Mouse (Mus musculus) forebrain, embryonic 16.5 days (tissue): ENCODE results near the gene Gpr119. TPM values are rescaled to one million over a fixed set of nuclear protein-coding genes. Genes with fewer than 3 reads are reported as not detected.

Experiments used
- ATAC-seq: fragments of 200-750 bp; cut with Nextera tagmentation; 2 replicates; pipeline ENCODE4 v1.8.0; 2017; ENCODE audit warnings: mild to moderate bottlenecking, moderate library complexity
- H3K27ac ChIP-seq: fragments of 300-500 bp; sonication (generic); 2 replicates; pipeline ENCODE4 v1.5.1; 2014; ENCODE audit warnings: low read length, control low read depth
- H3K27me3 ChIP-seq: fragments of 300-500 bp; sonication (generic); replicated peaks from 2 replicates; pipeline ENCODE4 v1.6.1; 2014; ENCODE audit warnings: low read length; ENCODE audit not compliant: control insufficient read depth, insufficient read depth
- H3K36me3 ChIP-seq: fragments of 300-500 bp; sonication (generic); 2 replicates; pipeline ENCODE4 v1.6.1; 2014; ENCODE audit not compliant: control insufficient read depth, insufficient read depth
- H3K4me1 ChIP-seq: fragments of 300-500 bp; sonication (generic); replicated peaks from 2 replicates; pipeline ENCODE4 v1.6.1; 2014; ENCODE audit warnings: low read length; ENCODE audit not compliant: control insufficient read depth, insufficient read depth
- H3K4me2 ChIP-seq: fragments of 300-500 bp; sonication (generic); 2 replicates; pipeline ENCODE4 v1.6.1; 2014; ENCODE audit warnings: mild to moderate bottlenecking, low read length, control low read depth
- H3K4me3 ChIP-seq: fragments of 300-500 bp; sonication (generic); replicated peaks from 2 replicates; pipeline ENCODE4 v1.5.1; 2014; ENCODE audit warnings: mild to moderate bottlenecking, low read length, control low read depth
- H3K9ac ChIP-seq: fragments of 300-500 bp; sonication (generic); replicated peaks from 2 replicates; pipeline ENCODE4 v1.6.1; 2014; ENCODE audit warnings: low read depth, low read length, control low read depth
- H3K9me3 ChIP-seq: fragments of 300-500 bp; sonication (generic); 2 replicates; pipeline ENCODE4 v1.6.1; 2016; ENCODE audit warnings: low read length; ENCODE audit not compliant: control insufficient read depth
- WGBS: fragments of 180-500 bp; shearing (Covaris S2); extraction: QIAGEN DNeasy Blood & Tissue Kit; methylation state at CpG from one replicate; pipeline ENCODE4 v1.1.7; 2014; 5-methylcytosine and 5-hydroxymethylcytosine counted together
- microRNA-seq: library from miRNA; unstranded; fragments of <30 nt; microRNA quantifications from one replicate; pipeline ENCODE4, GENCODE M21; 2017
- polyA plus RNA-seq: library from polyadenylated mRNA; unstranded; fragments of >200 nt; fragmentation: Nextera tagmentation; extraction: Ambion mirVana; gene quantifications from 2 replicates; pipeline ENCODE4 v1.2.1, GENCODE M21; 2015

Gpr119 gene
- polyA plus RNA-seq, 1 experiment from 2014 or later, result not detected

GRCm38 (mm10) chrX:48644122-48644521 lies 30.2 kb downstream of the Gpr119 start:
- no peak overlapping the region for H3K4me2 ChIP-seq
- H3K9me3 ChIP-seq, result no peaks in the 10 kb centered on the region
- no peaks in the 10 kb centered on the region for H3K4me1 ChIP-seq
- no peak overlapping the region for H3K4me3 ChIP-seq
- H3K9ac ChIP-seq, result no peak overlapping the region
- WGBS, result 95% methylated on average over 2 of the region's 2 CpGs
- H3K27ac ChIP-seq, result no peak overlapping the region
- no peaks in the 10 kb centered on the region for H3K27me3 ChIP-seq
- ATAC-seq, result no peak
- 0 out of 2 replicates have a peak, but pooled peaks cover 5% of the 10 kb centered on the region for H3K36me3 ChIP-seq

GRCm38 (mm10) chrX:48637032-48637431 lies 37.2 kb downstream of the Gpr119 start:
- Histone ChIP-seq H3K27me3 (no peaks in the 10 kb centered on the region), H3K9ac (no peak overlapping the region), H3K9me3 (no peaks in the 10 kb centered on the region), H3K36me3 (no peaks in the 10 kb centered on the region), H3K27ac (no peak overlapping the region), H3K4me2 (no peak overlapping the region), H3K4me1 (no peaks in the 10 kb centered on the region), H3K4me3 (no peak overlapping the region)
- 70% methylated on average over 2 of the region's 2 CpGs for WGBS
- ATAC-seq, result no peak

GRCm38 (mm10) chrX:48624054-48624420 lies 50.2 kb downstream of the Gpr119 start:
- Histone ChIP-seq H3K27ac (peak overlapping the region; percentile 90), H3K36me3 (no peaks in the 10 kb centered on the region), H3K27me3 (no peaks in the 10 kb centered on the region), H3K4me1 (peaks cover 3% of the 10 kb centered on the region; the same call in 1 of the 2 replicates), H3K4me2 (peak overlapping the region; percentile 47), H3K9me3 (no peaks in the 10 kb centered on the region), H3K9ac (peak overlapping the region; percentile 57), H3K4me3 (peak overlapping the region; percentile 57)
- 18% methylated on average over 9 of the region's 9 CpGs for WGBS
- no peak for ATAC-seq

- ATAC-seq, result peak; percentile 99
- WGBS, result 15% methylated on average over 38 of the region's 38 CpGs
- Histone ChIP-seq H3K4me2 (peak within 1 kb of the TSS; percentile 51), H3K4me3 (peak within 1 kb of the TSS; percentile 57), H3K9ac (peak within 1 kb of the TSS; percentile 57), H3K9me3 (no peaks in the 10 kb centered on the region), H3K36me3 (no peaks in the 10 kb centered on the region), H3K27ac (peak within 1 kb of the TSS; percentile 90), H3K4me1 (peaks cover 3% of the 10 kb centered on the region; the same call in 1 of the 2 replicates), H3K27me3 (no peaks in the 10 kb centered on the region)
Observed at GRCm38 (mm10) chrX:48623379-48624053, 50.8 kb downstream of the Gpr119 start, which contains the start of gene Slc25a14. Gene Slc25a14 (plus strand): TSS chrX:48623413.

- no peaks in the 10 kb centered on the region for H3K9me3 ChIP-seq
- no peak; the same call in 1 of the 2 replicates for ATAC-seq
Observed at GRCm38 (mm10) chrX:48623049-48623378, 51.3 kb downstream of the Gpr119 start.

More at GRCm38 (mm10) chrX:48623049-48623378, 51.3 kb downstream of the Gpr119 start:
- H3K4me2 ChIP-seq, result peak overlapping the region; percentile 51
- WGBS, result 37% methylated on average over 4 of the region's 4 CpGs
- no peaks in the 10 kb centered on the region for H3K36me3 ChIP-seq
- peaks cover 3% of the 10 kb centered on the region; the same call in 1 of the 2 replicates for H3K4me1 ChIP-seq
- no peaks in the 10 kb centered on the region for H3K27me3 ChIP-seq
- peak overlapping the region; percentile 56 for H3K9ac ChIP-seq
- H3K4me3 ChIP-seq, result peak overlapping the region; percentile 57
- H3K27ac ChIP-seq, result peak overlapping the region; percentile 90

Small RNA genes within 50 kb of the gene (microRNA-seq; reads per million reads assigned to microRNA genes)
- gene Gm27828, result not detected

Other genes with a start within 250 kb of the Gpr119 start
- gene Elf4, start 211.3 kb downstream of the Gpr119 start, polyA plus RNA-seq, result 0.32 and 0.57 TPM in 2 replicates
- 47.7 and 52.7 TPM in 2 replicates for gene Aifm1, start 160.9 kb downstream of the Gpr119 start, polyA plus RNA-seq
- 89.3 and 101 TPM in 2 replicates for gene Rab33a, start 155.2 kb downstream of the Gpr119 start, polyA plus RNA-seq
- gene Zfp280c, start 80.0 kb downstream of the Gpr119 start, polyA plus RNA-seq, result 12.7 and 13.0 TPM in 2 replicates
- gene Slc25a14, start 51.1 kb downstream of the Gpr119 start, polyA plus RNA-seq, result 53.3 and 54.6 TPM in 2 replicates
- 22.6 and 23.3 TPM in 2 replicates for gene Rbmx2, start 20.5 kb upstream of the Gpr119 start, polyA plus RNA-seq
- gene Gm595, start 203.2 kb upstream of the Gpr119 start, polyA plus RNA-seq, result not detected in 2 replicates